Mouse (Mus musculus) spleen, adult 2 months (tissue): ENCODE results near the gene Map4k3.

ENCODE experiments used
- CTCF ChIP-seq: fragments of 200-500 bp; IDR thresholded peaks from 2 replicates; pipeline ENCODE4 v1.5.1; 2011; ENCODE audit warnings: mild to moderate bottlenecking, inconsistent platforms; ENCODE audit not compliant: insufficient read depth, insufficient read length, insufficient replicate concordance; ENCODE audit errors: extremely low read depth
- POLR2A ChIP-seq: fragments of 200-500 bp; IDR thresholded peaks from 2 replicates; pipeline ENCODE4 v1.6.1; 2011; ENCODE audit warnings: low read depth, low read length, inconsistent platforms

DNA sequence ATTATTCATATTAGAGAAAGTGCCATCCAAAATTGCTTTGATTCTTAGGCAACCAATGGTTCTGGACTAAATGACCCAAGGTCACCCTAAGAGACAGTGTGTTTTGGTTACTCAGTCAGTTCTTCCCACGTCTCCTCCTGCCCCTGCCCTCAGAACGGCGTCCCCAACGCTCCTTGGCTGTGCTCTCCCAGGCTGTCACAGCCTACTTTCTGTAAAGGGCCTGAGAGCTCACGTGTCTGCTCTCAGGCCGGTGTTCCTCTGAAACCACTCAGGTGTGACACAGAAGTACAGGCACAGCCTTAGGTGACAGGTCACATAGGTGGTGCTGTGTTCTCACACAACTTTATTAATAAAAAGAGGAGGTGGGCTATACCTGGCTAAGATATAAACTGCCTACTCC lies 148.4 kb downstream of the Map4k3 start:
- no peak for TF ChIP-seq POLR2A
- no peak for TF ChIP-seq CTCF
